Comparison of ENCODE assay signal across 19 mouse cellular contexts in genomic region chr14:97395750-97396377, GRCm38 (mm10).
A peak's percentile ranks its signal among the peaks of the same experiment; 100 is the strongest.
DNase-seq lines count a peak whose midpoint lies in the region; ATAC-seq and TF ChIP-seq lines count a peak whose summit lies in the region.
"Had no signal": no experiment of that assay in that cellular context is flagged by ENCODE, and none has a peak within 500 bp of the region (broad histone marks: within the 10 kb centered on the region; RNA-seq: fewer than 3 reads in every experiment).

No protein-coding gene starts in this region.

- H3K4me3 ChIP-seq in hindbrain, embryonic 12.5 days: no peak overlapping the region
- no peak overlapping the region for H3K4me3 ChIP-seq in hindbrain, embryonic 13.5 days
- H3K4me3 ChIP-seq in forebrain, embryonic 10.5 days: no peak overlapping the region
- H3K4me3 ChIP-seq in forebrain, postnatal 0 days (ENCODE audit: low read depth, low read length): no peak overlapping the region
- H3K4me3 ChIP-seq: embryonic facial prominence, embryonic 15.5 days had no signal

- H3K27me3 ChIP-seq in hindbrain, embryonic 12.5 days: no peaks in the 10 kb centered on the region
- no peaks in the 10 kb centered on the region for H3K27me3 ChIP-seq in hindbrain, embryonic 13.5 days
- H3K27me3 ChIP-seq in forebrain, embryonic 10.5 days (ENCODE audit: poor library complexity, severe bottlenecking): no peaks in the 10 kb centered on the region
- no peaks in the 10 kb centered on the region for H3K27me3 ChIP-seq in forebrain, postnatal 0 days (ENCODE audit: insufficient read depth, low read length)
- H3K27me3 ChIP-seq: embryonic facial prominence, embryonic 15.5 days had no signal

- no peak for TF ChIP-seq CTCF in brain, embryonic 14.5 days (IDR thresholded peaks at IDR 0.05; ENCODE audit: borderline replicate concordance, extremely low read depth, insufficient read depth, insufficient read length)
- no peak for TF ChIP-seq CTCF in forebrain, postnatal 0 days (IDR thresholded peaks at IDR 0.05; ENCODE audit: low read depth)

- no peak overlapping the region for H3K4me2 ChIP-seq in hindbrain, embryonic 12.5 days (replicated peaks)
- H3K4me2 ChIP-seq in hindbrain, embryonic 13.5 days: no peak overlapping the region
- H3K4me2 ChIP-seq in forebrain, postnatal 0 days (ENCODE audit: low read depth): no peak overlapping the region; the same call in 1 of the 2 replicates
- H3K4me2 ChIP-seq: embryonic facial prominence, embryonic 15.5 days; heart, embryonic 11.5 days had no signal

- no peak overlapping the region for H3K9ac ChIP-seq in hindbrain, embryonic 12.5 days
- no peak overlapping the region for H3K9ac ChIP-seq in hindbrain, embryonic 13.5 days
- H3K9ac ChIP-seq in forebrain, postnatal 0 days: no peak overlapping the region
- H3K9ac ChIP-seq: embryonic facial prominence, embryonic 15.5 days had no signal

- H3K27ac ChIP-seq in hindbrain, embryonic 12.5 days: no peak overlapping the region
- no peak overlapping the region for H3K27ac ChIP-seq in hindbrain, embryonic 13.5 days
- H3K27ac ChIP-seq in forebrain, embryonic 10.5 days: peak overlapping the region; percentile 25
- H3K27ac ChIP-seq in forebrain, postnatal 0 days (ENCODE audit: low read depth, low read length): no peak overlapping the region
- H3K27ac ChIP-seq: embryonic facial prominence, embryonic 15.5 days had no signal

- TF ChIP-seq POLR2A in brain, embryonic 14.5 days (IDR thresholded peaks at IDR 0.05; ENCODE audit: borderline replicate concordance, extremely low read depth, insufficient read depth, insufficient read length, poor library complexity, severe bottlenecking): no peak

- H3K36me3 ChIP-seq in hindbrain, embryonic 12.5 days: no peaks in the 10 kb centered on the region
- no peaks in the 10 kb centered on the region for H3K36me3 ChIP-seq in hindbrain, embryonic 13.5 days
- H3K36me3 ChIP-seq in forebrain, embryonic 10.5 days (replicated peaks): no peaks in the 10 kb centered on the region
- H3K36me3 ChIP-seq in forebrain, postnatal 0 days (ENCODE audit: insufficient read depth): no peaks in the 10 kb centered on the region
- H3K36me3 ChIP-seq: embryonic facial prominence, embryonic 15.5 days had no signal

- ATAC-seq in hindbrain, embryonic 12.5 days (ENCODE audit: low FRiP score): peak; percentile 84
- ATAC-seq in hindbrain, embryonic 13.5 days (ENCODE audit: low FRiP score): no peak
- ATAC-seq in forebrain, postnatal 0 days: peak; percentile 50; the same call in 1 of the 2 replicates
- ATAC-seq: hindbrain, embryonic 16.5 days had no signal

- 0 out of 2 replicates have a peak, but pooled peaks cover 4% of the 10 kb centered on the region for H3K4me1 ChIP-seq in hindbrain, embryonic 12.5 days
- peaks cover 8% of the 10 kb centered on the region for H3K4me1 ChIP-seq in hindbrain, embryonic 13.5 days (replicated peaks)
- H3K4me1 ChIP-seq in forebrain, embryonic 10.5 days: peaks cover 13% of the 10 kb centered on the region
- H3K4me1 ChIP-seq in forebrain, postnatal 0 days (ENCODE audit: insufficient read depth): no peaks in the 10 kb centered on the region
- H3K4me1 ChIP-seq: embryonic facial prominence, embryonic 15.5 days had no signal

- 60% methylated on average over 7 of the region's 7 CpGs for WGBS in hindbrain, embryonic 12.5 days
- 57% methylated on average over 7 of the region's 7 CpGs for WGBS in hindbrain, embryonic 13.5 days
- 72% methylated on average over 7 of the region's 7 CpGs for WGBS in forebrain, embryonic 10.5 days
- 17% methylated on average over 7 of the region's 7 CpGs for WGBS in forebrain, postnatal 0 days

- no peaks in the 10 kb centered on the region for H3K9me3 ChIP-seq in hindbrain, embryonic 12.5 days (replicated peaks)
- H3K9me3 ChIP-seq in hindbrain, embryonic 13.5 days: no peaks in the 10 kb centered on the region
- H3K9me3 ChIP-seq in forebrain, embryonic 10.5 days: no peaks in the 10 kb centered on the region
- H3K9me3 ChIP-seq in forebrain, postnatal 0 days (ENCODE audit: low read length): no peaks in the 10 kb centered on the region
- H3K9me3 ChIP-seq: embryonic facial prominence, embryonic 15.5 days had no signal

- peak; percentile 85 for DNase-seq in brain, embryonic 14.5 days (ENCODE audit: low read depth)
- DNase-seq in forebrain, embryonic 10.5 days (ENCODE audit: extremely low spot score, low spot score): no peak
- DNase-seq in forebrain, postnatal 0 days: no peak
- DNase-seq in right cerebral cortex, postnatal 25 days: no peak
- no peak for DNase-seq in left cerebral cortex, postnatal 25 days (ENCODE audit: low spot score in 2 of 2)
- DNase-seq in right cerebral cortex, adult 2 months (ENCODE audit: low spot score in 2 of 2): no peak
- DNase-seq: B cell, adult 2 months; cerebellum, adult 8-10 months; heart, postnatal 10 days; kidney, adult 11 months; layer of hippocampus, postnatal 36 days; liver; lung, postnatal 14 days; thymus, postnatal 36 days had no signal

- intact Hi-C loops in left cerebral cortex, postnatal 25 days (cut with DNase I): no loop called here
